Mouse (Mus musculus) ES-Bruce4 (cell line): ENCODE measurements around the gene Agap1. TPM values are rescaled to one million over a fixed set of nuclear protein-coding genes. Genes with fewer than 3 reads are reported as not detected.

Experiments used
- H3K27ac ChIP-seq: 2 replicates; pipeline ENCODE4 v1.5.1; 2012; ENCODE audit warnings: low read length, inconsistent platforms; ENCODE audit not compliant: insufficient read depth
- H3K27me3 ChIP-seq: 2 replicates; pipeline ENCODE4 v1.6.1; 2012; ENCODE audit warnings: mild to moderate bottlenecking, low read length, inconsistent platforms; ENCODE audit not compliant: control insufficient read depth, poor library complexity, insufficient read depth, severe bottlenecking
- H3K36me3 ChIP-seq: 2 replicates; pipeline ENCODE4 v1.6.1; 2012; ENCODE audit warnings: inconsistent platforms, mild to moderate bottlenecking, low read length, moderate library complexity; ENCODE audit not compliant: control insufficient read depth, poor library complexity, insufficient read depth, severe bottlenecking
- H3K4me1 ChIP-seq: one replicate; pipeline ENCODE4 v1.8.1; 2011; ENCODE audit warnings: low read length; ENCODE audit not compliant: control insufficient read depth, insufficient read depth
- H3K4me3 ChIP-seq: 2 replicates; pipeline ENCODE4 v1.5.1; 2011; ENCODE audit warnings: low read depth, mild to moderate bottlenecking, low read length
- H3K9ac ChIP-seq: 2 replicates; pipeline ENCODE4 v1.6.1; 2012; ENCODE audit warnings: low read depth, mild to moderate bottlenecking, inconsistent platforms; ENCODE audit not compliant: poor library complexity, severe bottlenecking
- H3K9me3 ChIP-seq: replicated peaks from 2 replicates; pipeline ENCODE4 v1.6.1; 2012; ENCODE audit warnings: mild to moderate bottlenecking, low read length, inconsistent platforms; ENCODE audit not compliant: control insufficient read depth, poor library complexity, insufficient read depth, severe bottlenecking
- CTCF ChIP-seq: IDR thresholded peaks from one replicate; pipeline ENCODE4 v1.8.1; 2011; ENCODE audit warnings: low read depth, low read length
- EP300 ChIP-seq: IDR thresholded peaks from 2 replicates; pipeline ENCODE4 v1.6.1; 2011; ENCODE audit warnings: low read depth, low read length; ENCODE audit not compliant: insufficient read depth
- POLR2A ChIP-seq: IDR thresholded peaks from one replicate; pipeline ENCODE4 v1.8.1; 2011; ENCODE audit warnings: low read length; ENCODE audit not compliant: insufficient read depth
- polyA plus RNA-seq: library from polyadenylated mRNA; stranded (reverse); fragments of >200 nt; gene quantifications from 2 replicates; pipeline ENCODE4 v1.2.4, GENCODE M21; 2011; ENCODE audit warnings: low read depth; ENCODE audit not compliant: missing spikeins, insufficient read depth, insufficient read length

Gene Agap1
- polyA plus RNA-seq, 1 experiment, result 31.0 TPM

DNA sequence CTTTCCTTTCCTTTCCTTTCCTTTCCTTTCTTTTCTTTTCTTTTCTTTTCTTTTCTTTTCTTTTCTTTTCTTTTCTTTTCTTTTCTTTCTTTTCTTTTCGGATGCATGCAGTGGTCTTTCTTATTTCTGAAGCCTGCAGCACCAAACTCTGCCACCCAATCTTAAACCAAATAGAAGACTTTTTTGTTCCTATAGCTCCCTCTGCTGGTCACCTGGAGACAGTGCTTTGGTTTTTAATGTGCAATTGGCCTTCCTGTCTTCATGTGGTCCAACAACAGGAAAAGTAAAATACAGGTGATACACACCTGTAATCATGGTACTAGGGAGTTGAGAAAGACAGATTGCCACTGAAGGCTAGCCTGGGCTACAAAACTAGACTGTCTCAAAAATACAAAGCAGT lies 177.1 kb downstream of the Agap1 start:
- no peak overlapping the region for H3K27ac ChIP-seq
- TF ChIP-seq CTCF (peak; percentile 10), POLR2A (no peak), EP300 (no peak)
- no peaks in the 10 kb centered on the region for H3K36me3 ChIP-seq
- H3K4me1 ChIP-seq, result no peaks in the 10 kb centered on the region
- no peaks in the 10 kb centered on the region for H3K9me3 ChIP-seq
- H3K27me3 ChIP-seq, result no peaks in the 10 kb centered on the region
- no peak overlapping the region for H3K9ac ChIP-seq
- H3K4me3 ChIP-seq, result no peak overlapping the region

DNA sequence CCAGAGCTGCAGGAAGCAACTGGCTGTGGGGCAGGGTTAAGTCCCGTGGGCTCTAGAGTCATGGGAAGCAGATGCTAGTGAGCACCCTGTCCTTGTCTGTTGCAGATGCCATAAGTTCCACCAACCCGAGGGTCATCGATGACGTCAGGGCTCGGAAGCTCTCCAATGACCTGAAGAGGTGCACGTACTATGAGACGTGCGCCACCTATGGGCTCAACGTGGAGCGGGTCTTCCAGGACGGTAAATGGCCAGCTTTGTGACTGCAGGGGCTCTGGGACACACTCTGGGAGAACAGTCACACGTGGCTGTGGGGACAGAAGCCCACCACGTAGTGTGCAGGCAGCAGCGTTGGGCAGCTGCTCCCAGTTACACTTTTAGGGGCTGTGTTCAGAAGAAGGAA lies 179.4 kb downstream of the Agap1 start:
- no peaks in the 10 kb centered on the region for H3K36me3 ChIP-seq
- no peak overlapping the region for H3K4me3 ChIP-seq
- H3K27ac ChIP-seq, result no peak overlapping the region
- H3K27me3 ChIP-seq, result no peaks in the 10 kb centered on the region
- TF ChIP-seq CTCF, result peak; percentile 58
- TF ChIP-seq POLR2A, result no peak
- no peak for TF ChIP-seq EP300
- no peaks in the 10 kb centered on the region for H3K4me1 ChIP-seq
- no peak overlapping the region for H3K9ac ChIP-seq
- no peaks in the 10 kb centered on the region for H3K9me3 ChIP-seq

DNA sequence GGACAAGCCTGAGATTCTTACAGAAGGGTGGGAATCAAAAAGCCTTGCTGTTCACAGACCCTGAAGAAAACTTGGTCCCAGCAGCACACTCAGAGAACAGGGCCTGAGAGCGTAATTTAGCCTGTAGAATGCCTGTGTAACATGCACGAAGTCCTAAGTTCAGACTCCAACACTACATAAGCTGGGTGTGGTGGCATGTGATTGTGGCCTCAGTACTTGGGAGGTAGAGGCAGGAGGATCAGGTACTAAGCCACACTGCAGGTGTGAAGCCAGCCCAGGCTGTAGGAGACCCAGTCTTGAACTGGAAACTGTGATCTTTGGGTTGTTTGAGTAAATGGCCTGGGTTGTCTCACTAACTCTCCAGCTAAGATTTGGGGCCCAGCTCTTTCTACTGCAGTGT lies 180.5 kb downstream of the Agap1 start:
- Histone ChIP-seq H3K4me1 (no peaks in the 10 kb centered on the region), H3K9ac (no peak overlapping the region), H3K4me3 (no peak overlapping the region), H3K27me3 (no peaks in the 10 kb centered on the region), H3K9me3 (no peaks in the 10 kb centered on the region), H3K36me3 (no peaks in the 10 kb centered on the region), H3K27ac (no peak overlapping the region)
- TF ChIP-seq EP300 (no peak), CTCF (no peak), POLR2A (no peak)

DNA sequence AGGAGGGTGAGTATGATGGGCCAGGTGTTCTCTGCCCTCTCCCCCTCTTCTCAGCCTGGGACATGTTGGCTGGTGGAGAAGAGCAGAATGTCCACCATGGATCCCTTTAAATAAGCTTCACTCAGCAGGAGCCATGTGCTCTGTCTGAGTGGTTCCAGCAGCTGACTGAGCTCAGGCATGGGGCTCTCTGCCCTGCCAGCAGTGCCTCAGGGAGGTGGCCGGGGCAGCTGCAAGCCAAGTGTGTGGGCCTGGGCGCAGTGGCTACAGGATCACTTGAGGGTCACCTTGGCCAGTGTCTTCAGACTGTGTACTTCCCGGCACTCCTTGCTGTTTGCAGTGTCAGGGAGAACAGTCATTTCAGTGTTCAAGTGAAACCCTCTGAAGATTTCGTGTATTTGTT lies 183.1 kb downstream of the Agap1 start:
- no peaks in the 10 kb centered on the region for H3K36me3 ChIP-seq
- no peak overlapping the region for H3K9ac ChIP-seq
- no peak overlapping the region for H3K27ac ChIP-seq
- no peaks in the 10 kb centered on the region for H3K4me1 ChIP-seq
- TF ChIP-seq CTCF, result no peak
- TF ChIP-seq POLR2A, result no peak
- H3K27me3 ChIP-seq, result no peaks in the 10 kb centered on the region
- no peaks in the 10 kb centered on the region for H3K9me3 ChIP-seq
- H3K4me3 ChIP-seq, result no peak overlapping the region

DNA sequence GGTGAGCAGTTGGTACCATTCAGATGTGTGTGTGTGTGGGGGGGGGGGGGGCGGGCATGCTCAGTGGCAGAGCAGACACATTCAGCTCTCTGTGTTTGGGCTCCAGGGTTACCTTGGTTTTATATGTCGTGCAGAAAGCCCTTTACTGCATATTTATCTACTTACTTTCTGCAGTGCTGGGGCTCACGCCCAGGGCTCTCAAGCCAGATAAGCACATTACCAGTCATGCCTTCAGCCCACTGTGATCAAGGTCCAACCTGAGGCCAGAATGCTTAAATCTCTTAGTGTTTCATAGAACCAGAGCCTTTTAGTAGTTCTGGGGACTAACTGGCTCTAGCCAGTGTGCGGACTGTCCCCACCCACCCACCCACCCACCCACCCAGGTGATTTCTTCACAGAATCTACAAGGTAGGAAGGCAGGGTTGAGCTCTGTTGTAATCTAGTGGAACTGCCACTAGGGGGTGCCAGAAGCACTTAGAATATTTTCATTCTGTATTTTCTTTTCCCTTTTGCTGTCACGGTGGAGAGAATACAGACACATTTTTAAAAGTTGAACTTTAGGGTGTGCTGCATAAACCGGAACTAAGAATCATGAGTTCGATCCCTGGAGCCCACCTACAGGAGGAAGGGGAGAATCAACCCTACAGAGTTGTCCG lies 189.0 kb downstream of the Agap1 start:
- no peak for TF ChIP-seq EP300
- TF ChIP-seq CTCF, result no peak
- no peak for TF ChIP-seq POLR2A
- H3K4me3 ChIP-seq, result no peak overlapping the region
- H3K9me3 ChIP-seq, result no peaks in the 10 kb centered on the region
- H3K36me3 ChIP-seq, result no peaks in the 10 kb centered on the region
- H3K9ac ChIP-seq, result no peak overlapping the region
- no peaks in the 10 kb centered on the region for H3K27me3 ChIP-seq
- H3K4me1 ChIP-seq, result no peaks in the 10 kb centered on the region
- H3K27ac ChIP-seq, result no peak overlapping the region

DNA sequence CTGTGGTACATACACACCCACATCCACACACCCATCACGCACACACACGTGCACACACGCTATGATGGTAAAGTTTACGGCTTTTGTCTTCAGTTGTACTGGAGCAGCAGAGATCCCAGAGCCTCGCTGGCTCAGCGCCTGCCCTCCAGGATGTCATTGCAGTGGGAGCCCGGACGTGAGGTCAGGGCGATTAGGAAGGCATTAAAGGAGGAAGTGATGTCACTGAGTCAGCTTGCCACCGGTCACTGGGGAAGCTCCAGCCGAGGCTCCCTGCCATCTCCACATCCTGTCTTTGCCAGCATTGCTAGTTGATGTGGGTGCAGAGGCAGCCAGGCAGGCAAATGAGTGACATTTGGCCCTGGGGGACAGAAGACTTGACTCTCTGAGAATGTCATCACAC lies 189.5 kb downstream of the Agap1 start:
- Histone ChIP-seq H3K9me3 (no peaks in the 10 kb centered on the region), H3K9ac (no peak overlapping the region), H3K36me3 (no peaks in the 10 kb centered on the region), H3K4me3 (no peak overlapping the region), H3K27ac (no peak overlapping the region), H3K4me1 (no peaks in the 10 kb centered on the region), H3K27me3 (no peaks in the 10 kb centered on the region)
- no peak for TF ChIP-seq EP300
- TF ChIP-seq CTCF, result no peak
- TF ChIP-seq POLR2A, result no peak
